In genomic region chr19:53010941-53011340, GRCm38 (mm10) we compare ENCODE assay signal across 15 mouse cellular contexts. TPM values are rescaled to one million over a fixed set of nuclear protein-coding genes. Genes with fewer than 3 reads are reported as not detected.
A peak's percentile ranks its signal among the peaks of the same experiment; 100 is the strongest.
DNase-seq lines count a peak whose midpoint lies in the region; ATAC-seq and TF ChIP-seq lines count a peak whose summit lies in the region.
"Had no signal": no experiment of that assay in that cellular context is flagged by ENCODE, and none has a peak within 500 bp of the region (broad histone marks: within the 10 kb centered on the region; RNA-seq: fewer than 3 reads in every experiment).

No protein-coding gene starts in this region.

- peak overlapping the region; percentile 73 for H3K27ac ChIP-seq in gastrocnemius, adult 2 months
- H3K27ac ChIP-seq in kidney, embryonic 14.5 days (ENCODE audit: low read depth, low read length) = no peak overlapping the region; the same call in 1 of the 2 replicates
- H3K27ac ChIP-seq in midbrain, embryonic 14.5 days (replicated peaks; ENCODE audit: low read depth, low read length) = no peak overlapping the region
- H3K27ac ChIP-seq: forebrain, embryonic 13.5 days; hindbrain, embryonic 12.5 days had no signal

- no peak for TF ChIP-seq CTCF in gastrocnemius, adult 2 months (IDR thresholded peaks at IDR 0.05)
- TF ChIP-seq CTCF in brain, embryonic 14.5 days (IDR thresholded peaks at IDR 0.05; ENCODE audit: borderline replicate concordance, extremely low read depth, insufficient read depth, insufficient read length) = no peak

- H3K4me3 ChIP-seq in gastrocnemius, adult 2 months = no peak overlapping the region
- no peak overlapping the region for H3K4me3 ChIP-seq in kidney, embryonic 14.5 days (ENCODE audit: low read length)
- no peak overlapping the region for H3K4me3 ChIP-seq in midbrain, embryonic 14.5 days (replicated peaks; ENCODE audit: low read depth, low read length)
- H3K4me3 ChIP-seq: forebrain, embryonic 13.5 days; hindbrain, embryonic 12.5 days had no signal

- peaks cover 38% of the 10 kb centered on the region for H3K36me3 ChIP-seq in kidney, embryonic 14.5 days (ENCODE audit: control insufficient read depth, insufficient read depth, low read length)
- peaks cover 45% of the 10 kb centered on the region for H3K36me3 ChIP-seq in midbrain, embryonic 14.5 days (ENCODE audit: control insufficient read depth, insufficient read depth, low read length)

- TF ChIP-seq POLR2A in brain, embryonic 14.5 days (IDR thresholded peaks at IDR 0.05; ENCODE audit: borderline replicate concordance, extremely low read depth, insufficient read depth, insufficient read length, poor library complexity, severe bottlenecking) = no peak

- DNase-seq in gastrocnemius, adult 2 months = no peak
- DNase-seq in gastrocnemius, postnatal 10 days = no peak
- no peak for DNase-seq in kidney, postnatal 10 days
- peak; percentile 31 for DNase-seq in brain, embryonic 14.5 days (ENCODE audit: low read depth)
- DNase-seq in lung, postnatal 10 days = peak; percentile 67
- DNase-seq in layer of hippocampus, postnatal 25 days (ENCODE audit: extremely low spot score in 1 of 2, low spot score in 1 of 2) = no peak
- no peak for DNase-seq in midbrain, embryonic 14.5 days
- DNase-seq: embryo, embryonic 11 days; kidney, postnatal 14 days; layer of hippocampus, postnatal 36 days; liver; thymus, postnatal 14 days had no signal

- intact Hi-C loops in gastrocnemius, adult 2 months (cut with DNase I) = no loop called here

- 69% methylated on average over 5 of the region's 5 CpGs for WGBS in kidney, embryonic 14.5 days
- 87% methylated on average over 5 of the region's 5 CpGs for WGBS in midbrain, embryonic 14.5 days

- ATAC-seq in kidney, embryonic 14.5 days (ENCODE audit: low FRiP score, low TSS enrichment) = 0 out of 2 replicates have a peak, but pooled peaks have one; percentile 32
- ATAC-seq in midbrain, embryonic 14.5 days (ENCODE audit: low FRiP score, low TSS enrichment) = no peak
- ATAC-seq: forebrain, embryonic 13.5 days had no signal

- no peak overlapping the region for H3K4me2 ChIP-seq in kidney, embryonic 14.5 days (replicated peaks; ENCODE audit: low read depth, low read length)
- no peak overlapping the region for H3K4me2 ChIP-seq in midbrain, embryonic 14.5 days (ENCODE audit: low read length)
- H3K4me2 ChIP-seq: forebrain, embryonic 13.5 days; hindbrain, embryonic 12.5 days had no signal

- H3K9me3 ChIP-seq in kidney, embryonic 14.5 days (ENCODE audit: control insufficient read depth, low read length) = no peaks in the 10 kb centered on the region
- no peaks in the 10 kb centered on the region for H3K9me3 ChIP-seq in midbrain, embryonic 14.5 days (ENCODE audit: control insufficient read depth, low read length)
- H3K9me3 ChIP-seq: forebrain, embryonic 13.5 days; hindbrain, embryonic 12.5 days had no signal

- no peaks in the 10 kb centered on the region for H3K27me3 ChIP-seq in kidney, embryonic 14.5 days (ENCODE audit: control insufficient read depth, insufficient read depth, low read length)
- H3K27me3 ChIP-seq in midbrain, embryonic 14.5 days (ENCODE audit: control insufficient read depth, insufficient read depth, low read length) = no peaks in the 10 kb centered on the region
- H3K27me3 ChIP-seq: forebrain, embryonic 13.5 days; hindbrain, embryonic 12.5 days had no signal

- H3K4me1 ChIP-seq in kidney, embryonic 14.5 days (ENCODE audit: control insufficient read depth, insufficient read depth, low read length) = peaks cover 6% of the 10 kb centered on the region; the same call in 1 of the 2 replicates
- H3K4me1 ChIP-seq in midbrain, embryonic 14.5 days (ENCODE audit: control insufficient read depth, insufficient read depth, low read length) = no peaks in the 10 kb centered on the region

- H3K9ac ChIP-seq in kidney, embryonic 14.5 days (ENCODE audit: low read depth, low read length) = no peak overlapping the region
- no peak overlapping the region for H3K9ac ChIP-seq in midbrain, embryonic 14.5 days (replicated peaks; ENCODE audit: low read length)
- H3K9ac ChIP-seq: forebrain, embryonic 13.5 days; hindbrain, embryonic 12.5 days had no signal

RNA-seq across cellular contexts. Expression of gene Xpnpep1, which starts 29.1 kb away (rescaled TPM):
- total RNA-seq in gastrocnemius, adult 2 months (2021) = 10 to 100 TPM; 41.9 to 48.9 TPM
- 10 to 100 TPM; 70.7 to 83.8 TPM for total RNA-seq in gastrocnemius, postnatal 10 days (2021)
- polyA plus RNA-seq in kidney, embryonic 14.5 days (2014; fragmentation: Nextera tagmentation; extraction: Ambion mirVana) = 153 and 164 TPM in 2 replicates
- 88.4 and 93.8 TPM in 2 replicates for polyA plus RNA-seq in brain, embryonic 14.5 days (2012; rRNA removed)
- 100 to 1,000 TPM in 1 of 2 experiments, 10 to 100 TPM in 1; 91.1 to 104 TPM for total RNA-seq in layer of hippocampus, postnatal 25 days (2021)
- polyA plus RNA-seq in midbrain, embryonic 14.5 days (2014; fragmentation: Nextera tagmentation; extraction: Ambion mirVana) = 135 and 136 TPM in 2 replicates

Comparison
In these comparisons a context has a peak if more than half of its experiments do, and no peak if none do; other contexts are left out.
1. DNase-seq: peak in brain, embryonic 14.5 days (single experiment) and lung, postnatal 10 days (single experiment); none in gastrocnemius, adult 2 months (single experiment), gastrocnemius, postnatal 10 days (single experiment), kidney, postnatal 10 days (single experiment), layer of hippocampus, postnatal 25 days (0 of 2) and midbrain, embryonic 14.5 days (single experiment).